Mouse (Mus musculus) right cerebral cortex, postnatal 14 days (tissue): ENCODE results near the gene Crybg1.

Source experiments
- DNase-seq: peaks from one replicate; pipeline ENCODE4 v3.0.0; 2022

The Crybg1 gene

GRCm38 (mm10) chr10:44080351-44080750, 68.3 kb downstream of the Crybg1 start:
- DNase-seq = no peak

GRCm38 (mm10) chr10:44078799-44079521, 69.7 kb downstream of the Crybg1 start:
- no peak for DNase-seq

DNA sequence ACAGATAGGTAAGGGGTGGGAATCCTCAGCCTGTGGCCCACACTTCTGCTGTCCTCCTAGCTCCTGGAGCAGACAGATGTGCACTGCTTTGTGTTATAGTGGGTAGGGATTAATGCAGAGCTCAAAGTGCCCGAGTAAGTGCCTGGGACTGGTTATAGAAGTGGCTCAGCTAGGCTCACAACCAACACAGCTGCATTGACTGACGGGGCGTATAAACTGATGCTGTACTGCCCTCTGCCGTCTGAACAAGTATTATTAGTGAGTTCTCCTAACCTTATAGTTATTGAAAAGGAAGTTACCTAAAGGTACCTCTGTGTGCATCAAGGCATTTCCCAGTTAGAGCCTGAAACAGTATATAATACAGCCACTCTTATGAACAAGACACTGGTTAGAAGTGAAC, 77.6 kb downstream of the Crybg1 start:
- peak; percentile 34 for DNase-seq

DNA sequence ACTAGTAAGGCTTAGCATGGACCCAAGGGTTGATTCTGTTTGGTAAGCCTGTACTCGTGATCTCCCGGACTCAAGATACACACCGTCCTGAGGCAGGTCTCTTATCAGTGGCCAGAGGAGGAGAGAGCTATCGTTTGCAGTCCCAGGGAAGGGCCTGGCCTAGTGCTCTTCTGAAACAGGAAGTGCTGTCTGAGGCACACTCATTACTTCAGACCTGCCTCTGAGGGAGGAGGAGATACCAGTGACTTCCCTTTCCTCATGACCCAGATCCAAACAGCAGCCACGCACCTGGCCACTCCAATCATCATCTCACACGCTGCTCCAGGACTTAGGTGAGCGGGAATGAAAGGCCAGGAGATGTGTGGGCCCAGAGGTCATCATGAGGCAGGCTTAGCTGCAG, 79.5 kb downstream of the Crybg1 start:
- no peak for DNase-seq

- no peak for DNase-seq
Observed at GRCm38 (mm10) chr10:44065848-44066360, 82.7 kb downstream of the Crybg1 start.

DNA sequence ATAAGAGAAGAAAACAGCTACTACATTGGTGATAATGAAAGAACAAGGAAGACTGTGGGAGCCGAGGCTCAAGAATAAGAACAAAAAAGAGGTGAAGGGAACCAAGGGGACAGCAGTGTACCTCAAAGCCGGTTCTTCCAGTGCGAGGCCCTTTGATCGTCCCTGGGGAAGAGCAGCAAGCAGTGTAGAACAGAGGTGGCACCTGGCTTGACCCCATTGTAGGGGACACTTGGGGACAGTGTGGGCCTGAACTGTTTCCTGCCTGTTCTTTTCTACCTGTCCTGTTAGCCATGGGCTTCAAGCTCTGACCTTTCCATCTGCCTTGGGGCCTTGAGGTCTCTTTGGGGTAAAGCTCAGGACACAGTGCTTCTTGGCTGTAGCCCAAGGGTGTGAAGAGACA, 85.7 kb downstream of the Crybg1 start:
- DNase-seq = no peak

DNA sequence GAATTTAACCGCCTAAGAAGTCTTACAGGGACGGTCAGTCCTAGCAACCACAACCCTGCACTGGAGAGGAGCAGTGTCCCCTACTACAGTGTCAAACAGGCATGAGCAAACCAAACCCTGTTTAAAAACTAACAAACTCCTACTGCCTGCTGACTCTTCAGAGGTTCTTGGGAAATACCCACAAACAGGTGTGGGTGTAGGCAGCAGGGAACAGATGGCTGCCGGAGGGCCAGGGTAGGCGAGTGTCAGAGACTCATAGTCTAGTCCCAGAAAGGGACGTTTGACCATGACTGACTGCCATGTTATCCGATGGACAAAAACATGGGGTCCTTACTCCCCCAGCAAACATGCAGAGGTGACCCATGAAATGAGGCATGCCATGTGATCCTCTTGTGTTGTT, 97.7 kb downstream of the Crybg1 start:
- DNase-seq = no peak

DNA sequence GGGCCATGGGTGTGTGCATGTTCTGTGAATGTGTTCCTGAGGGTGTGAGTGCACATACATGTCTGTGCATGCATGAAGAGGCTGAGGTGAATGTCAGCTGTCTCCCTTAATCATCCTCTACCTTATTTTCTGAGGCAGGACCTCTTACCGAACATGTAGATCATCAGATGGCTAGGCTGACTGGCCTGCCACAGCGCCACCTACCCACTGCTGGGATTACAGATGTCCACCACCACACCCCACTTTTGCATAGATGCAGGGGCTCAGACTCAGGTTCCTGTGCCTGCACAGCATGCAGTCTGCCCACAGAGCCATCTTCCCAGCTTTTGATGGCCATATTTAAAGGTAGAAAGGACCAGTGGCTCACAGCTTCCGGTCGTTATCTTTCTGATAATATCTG, 103.9 kb downstream of the Crybg1 start:
- DNase-seq = no peak

DNA sequence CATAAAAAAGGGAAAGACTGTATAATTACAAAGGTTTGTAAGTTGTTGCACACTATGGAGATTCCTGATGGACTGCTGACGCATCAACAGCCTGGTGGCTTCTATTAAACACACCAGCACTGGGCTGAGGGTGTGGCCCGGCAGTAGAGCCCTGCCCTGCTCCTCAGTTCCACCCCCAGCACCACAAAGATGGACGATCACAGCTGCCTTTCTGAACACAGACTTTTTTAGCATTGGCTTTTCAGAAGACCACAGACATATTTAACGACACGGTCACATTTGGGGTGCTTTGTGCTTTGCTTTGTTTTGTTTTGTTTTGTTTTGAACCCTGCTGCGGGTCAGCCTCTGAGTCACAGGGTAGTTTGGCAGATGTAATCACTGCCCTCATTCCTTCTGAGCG, 105.0 kb downstream of the Crybg1 start:
- DNase-seq = no peak

- DNase-seq = no peak
Observed at GRCm38 (mm10) chr10:44039185-44039584, 109.5 kb downstream of the Crybg1 start.

- DNase-seq = no peak
Observed at GRCm38 (mm10) chr10:44037918-44038544, 110.6 kb downstream of the Crybg1 start.

GRCm38 (mm10) chr10:44029566-44029965, 119.1 kb downstream of the Crybg1 start:
- DNase-seq = no peak

DNA sequence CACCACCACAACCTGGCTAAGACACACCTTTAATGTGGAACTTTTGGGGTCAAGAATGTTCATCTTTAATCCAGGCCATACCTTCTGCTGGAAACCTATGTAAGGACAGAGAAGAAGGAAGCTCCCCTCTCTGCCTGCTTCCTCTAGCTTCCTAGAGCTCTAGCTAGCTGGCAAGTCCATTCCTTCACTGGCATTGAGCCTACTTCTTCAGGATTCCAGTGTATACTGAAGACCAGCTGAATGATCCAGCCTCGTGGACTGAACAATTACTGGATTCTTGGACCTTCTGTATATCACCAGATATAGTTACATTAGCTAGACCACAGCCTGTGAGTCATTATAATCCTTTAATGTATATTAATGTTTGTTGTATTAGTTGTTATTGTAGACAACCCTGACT, 121.4 kb downstream of the Crybg1 start:
- DNase-seq = no peak

GRCm38 (mm10) chr10:44026105-44026504, 122.5 kb downstream of the Crybg1 start:
- no peak for DNase-seq

GRCm38 (mm10) chr10:44024705-44025104, 123.9 kb downstream of the Crybg1 start:
- DNase-seq = no peak

DNA sequence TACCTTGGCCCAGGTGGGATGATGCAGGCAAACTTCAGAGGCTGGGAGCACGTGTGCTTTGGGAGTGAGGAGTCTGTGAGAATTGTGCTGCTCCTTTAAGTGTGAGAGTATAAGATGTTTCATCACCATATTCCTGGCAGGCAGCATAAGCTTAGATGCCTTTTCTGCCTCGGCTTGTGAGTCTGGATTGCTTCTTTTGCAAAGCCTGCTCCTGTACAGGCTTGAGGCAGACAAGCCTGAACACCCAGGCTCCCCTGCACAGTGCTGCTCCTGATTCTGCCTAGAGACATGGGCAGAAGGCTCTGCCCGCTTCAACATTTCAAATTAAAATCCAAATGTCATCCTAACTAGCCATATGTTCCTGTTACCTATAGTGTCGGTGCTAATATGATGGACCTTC, 128.5 kb downstream of the Crybg1 start:
- DNase-seq = no peak

GRCm38 (mm10) chr10:44018562-44018961, 130.1 kb downstream of the Crybg1 start:
- DNase-seq = no peak

DNA sequence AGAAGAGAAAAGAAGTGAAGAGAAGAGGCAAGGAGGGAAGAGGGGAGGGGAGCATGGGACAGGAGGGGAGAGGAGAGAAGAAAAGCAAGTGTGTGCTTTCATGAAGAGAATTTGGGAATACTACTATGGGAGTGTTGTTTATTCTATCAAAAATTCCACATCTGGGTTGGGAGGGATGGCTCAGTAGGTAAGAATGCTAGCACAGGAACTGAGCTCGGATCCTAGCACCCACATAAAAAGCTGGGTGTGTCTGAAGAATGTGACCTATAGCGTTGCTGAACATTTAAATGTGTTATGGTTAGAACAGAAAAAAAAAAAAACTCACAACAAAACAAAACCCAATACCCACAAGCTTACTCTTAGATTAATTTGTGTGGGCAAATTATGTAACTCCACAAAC, 133.0 kb downstream of the Crybg1 start:
- no peak for DNase-seq

DNA sequence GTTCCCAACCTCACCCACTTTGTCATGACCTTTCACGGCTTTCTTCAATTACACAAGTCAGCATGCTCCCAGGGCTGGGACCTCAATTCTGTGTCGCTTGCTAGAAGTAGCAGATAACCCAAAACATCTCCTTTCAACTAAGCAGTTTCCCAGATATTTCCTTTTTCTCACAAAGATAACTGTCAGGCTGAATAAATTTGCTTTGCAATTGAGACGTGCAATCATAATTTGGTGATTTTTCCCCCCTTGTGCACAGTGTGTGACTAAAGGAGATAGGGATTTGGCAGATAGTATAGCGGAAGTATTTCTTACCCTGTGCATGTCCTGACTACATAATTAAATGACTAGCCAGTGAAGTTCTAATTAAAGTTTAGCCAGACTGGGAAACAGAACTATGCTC, 134.8 kb downstream of the Crybg1 start:
- no peak for DNase-seq

DNA sequence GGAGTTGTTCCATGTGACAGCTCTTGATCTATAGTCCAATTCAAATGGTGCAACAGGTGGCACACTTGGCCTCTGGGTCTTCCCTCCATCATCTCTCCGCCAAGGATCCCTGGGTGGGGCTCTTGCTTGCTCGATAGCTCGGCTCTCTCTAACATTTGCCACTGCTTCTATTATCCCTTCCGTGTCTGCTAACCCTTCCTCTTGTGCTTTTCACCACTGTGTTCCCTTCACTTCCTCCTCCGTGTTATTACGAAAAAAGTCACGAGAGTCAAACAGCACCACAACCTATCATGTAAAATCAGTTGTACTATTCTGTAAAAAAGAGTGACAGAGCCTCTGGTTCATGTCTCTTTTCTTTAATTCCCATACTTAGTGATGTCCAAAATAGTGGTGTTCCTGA, 137.2 kb downstream of the Crybg1 start:
- no peak for DNase-seq

- DNase-seq = no peak
Observed at GRCm38 (mm10) chr10:44008808-44009207, 139.8 kb downstream of the Crybg1 start.

DNA sequence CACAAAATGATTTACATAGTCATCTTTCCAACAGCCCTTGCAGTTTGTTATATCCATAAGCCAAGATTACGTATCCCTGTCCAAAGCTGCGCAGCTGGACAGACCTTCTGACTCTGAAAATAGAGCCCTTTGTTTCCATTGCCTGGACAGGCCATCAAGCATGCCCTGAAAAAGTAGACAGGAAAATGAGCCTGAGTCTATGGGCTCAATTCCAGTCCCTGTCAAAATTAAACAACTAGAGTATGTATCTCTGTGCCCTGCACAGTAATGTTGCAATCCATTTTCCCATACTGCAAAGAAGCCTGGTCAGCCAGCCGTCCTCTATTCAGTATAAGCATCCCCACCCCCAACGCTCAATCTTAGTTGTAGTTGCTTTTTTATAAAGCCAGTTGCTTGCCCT, 141.8 kb downstream of the Crybg1 start:
- DNase-seq = no peak

GRCm38 (mm10) chr10:44005677-44006641, 142.7 kb downstream of the Crybg1 start:
- no peak for DNase-seq
